Mouse (Mus musculus) adrenal gland, postnatal 14 days (tissue): ENCODE measurements around the gene Dner. TPM values are rescaled to one million over a fixed set of nuclear protein-coding genes. Genes with fewer than 3 reads are reported as not detected.

ENCODE experiments used
- DNase-seq: peaks from one replicate; pipeline ENCODE4 v3.0.0; 2021; ENCODE audit warnings: mixed read lengths
- long read RNA-seq, 2 experiments: library from polyadenylated mRNA; stranded (forward); transcript quantifications; one replicate each; pipeline ENCODE4 v2.0.0; 2021
- total RNA-seq: library from RNA; stranded (reverse); gene quantifications from 2 replicates; pipeline ENCODE4 v1.2.3, GENCODE M21; 2021

Gene Dner
- total RNA-seq = 2.4 and 3.9 TPM in 2 replicates
- long read RNA-seq, experiment 1, partial matches to known transcripts = 0 of 5 reads
- long read RNA-seq, experiment 1, other reads (novel, unspliced or antisense) = 1 of 5 reads
- long read RNA-seq, experiment 2, partial matches to known transcripts = 0 of 2 reads
- long read RNA-seq, experiment 2, other reads (novel, unspliced or antisense) = 0 of 2 reads

GRCm38 (mm10) chr1:84695517-84696411 is at the start of gene Dner:
Gene Dner, minus strand, starts transcription at chr1:84696221.
- DNase-seq = peak; percentile 92

- DNase-seq = no peak
Observed at GRCm38 (mm10) chr1:84742156-84742555, 46.1 kb upstream of the Dner start.

- no peak for DNase-seq
Observed at GRCm38 (mm10) chr1:84740080-84740479, 44.1 kb upstream of the Dner start.

- DNase-seq = no peak
Observed at GRCm38 (mm10) chr1:84737097-84737496, 41.1 kb upstream of the Dner start.

GRCm38 (mm10) chr1:84733799-84734198 is 37.8 kb upstream of the Dner start:
- no peak for DNase-seq

- no peak for DNase-seq
Observed at GRCm38 (mm10) chr1:84731763-84732162, 35.7 kb upstream of the Dner start.

- peak; percentile 62 for DNase-seq
Observed at GRCm38 (mm10) chr1:84722841-84723240, 26.8 kb upstream of the Dner start.

- DNase-seq = no peak
Observed at GRCm38 (mm10) chr1:84722371-84722770, 26.4 kb upstream of the Dner start.

GRCm38 (mm10) chr1:84721942-84722341 is 25.9 kb upstream of the Dner start:
- DNase-seq = no peak

GRCm38 (mm10) chr1:84709810-84710785 is 14.1 kb upstream of the Dner start:
- peak; percentile 11 for DNase-seq

GRCm38 (mm10) chr1:84709406-84709805 is 13.4 kb upstream of the Dner start:
- no peak for DNase-seq

- DNase-seq = no peak
Observed at GRCm38 (mm10) chr1:84700254-84700653, 4.2 kb upstream of the Dner start.

GRCm38 (mm10) chr1:84697136-84697535 is 1.1 kb upstream of the Dner start:
- DNase-seq = peak; percentile 65

- peak; percentile 54 for DNase-seq
Observed at GRCm38 (mm10) chr1:84694688-84695474, 1.1 kb downstream of the Dner start.

- DNase-seq = no peak
Observed at GRCm38 (mm10) chr1:84677910-84678309, 18.1 kb downstream of the Dner start.

- DNase-seq = no peak
Observed at GRCm38 (mm10) chr1:84668100-84668846, 27.7 kb downstream of the Dner start.

GRCm38 (mm10) chr1:84667660-84668059 is 28.4 kb downstream of the Dner start:
- DNase-seq = no peak

GRCm38 (mm10) chr1:84664377-84665118 is 31.5 kb downstream of the Dner start:
- no peak for DNase-seq

- DNase-seq = peak; percentile 61
Observed at GRCm38 (mm10) chr1:84646781-84647180, 49.2 kb downstream of the Dner start.

GRCm38 (mm10) chr1:84640463-84640862 is 55.6 kb downstream of the Dner start:
- no peak for DNase-seq
